Mouse (Mus musculus): ENCODE results near the gene Anapc7. TPM values are rescaled to one million over a fixed set of nuclear protein-coding genes. Genes with fewer than 3 reads are reported as not detected.
"Not testable (repeated sequence)": the region's sequence is repeated elsewhere in the genome, so short reads cannot be mapped to it uniquely, and the experiment has no call there.

Anapc7 gene
- polyA plus RNA-seq, 1 experiment from 2014 or later = 44.2 TPM

GRCm38 (mm10) chr5:122414351-122414750 lies 7.1 kb upstream of the Anapc7 start:
- WGBS = 90% methylated on average over 5 of the region's 5 CpGs
- no peak overlapping the region for H3K4me3 ChIP-seq
- no peaks in the 10 kb centered on the region for H3K4me1 ChIP-seq
- H3K36me3 ChIP-seq = peaks cover 13% of the 10 kb centered on the region; the same call in 1 of the 2 replicates
- H3K27me3 ChIP-seq (ENCODE audit: insufficient read depth, poor library complexity, severe bottlenecking) = no peaks in the 10 kb centered on the region
- no peaks in the 10 kb centered on the region for H3K9me3 ChIP-seq
- DNase-seq (ENCODE audit: low spot score) = no peak
- H3K27ac ChIP-seq = no peak overlapping the region

GRCm38 (mm10) chr5:122415465-122415864 lies 6.0 kb upstream of the Anapc7 start:
- WGBS = 85% methylated on average over 12 of the region's 12 CpGs
- H3K9me3 ChIP-seq = no peaks in the 10 kb centered on the region
- peaks cover 2% of the 10 kb centered on the region; the same call in 1 of the 2 replicates for H3K36me3 ChIP-seq
- H3K4me3 ChIP-seq = no peak overlapping the region
- no peak for DNase-seq (ENCODE audit: low spot score)
- H3K4me1 ChIP-seq = no peaks in the 10 kb centered on the region
- no peaks in the 10 kb centered on the region for H3K27me3 ChIP-seq (ENCODE audit: insufficient read depth, poor library complexity, severe bottlenecking)
- no peak overlapping the region for H3K27ac ChIP-seq

DNA sequence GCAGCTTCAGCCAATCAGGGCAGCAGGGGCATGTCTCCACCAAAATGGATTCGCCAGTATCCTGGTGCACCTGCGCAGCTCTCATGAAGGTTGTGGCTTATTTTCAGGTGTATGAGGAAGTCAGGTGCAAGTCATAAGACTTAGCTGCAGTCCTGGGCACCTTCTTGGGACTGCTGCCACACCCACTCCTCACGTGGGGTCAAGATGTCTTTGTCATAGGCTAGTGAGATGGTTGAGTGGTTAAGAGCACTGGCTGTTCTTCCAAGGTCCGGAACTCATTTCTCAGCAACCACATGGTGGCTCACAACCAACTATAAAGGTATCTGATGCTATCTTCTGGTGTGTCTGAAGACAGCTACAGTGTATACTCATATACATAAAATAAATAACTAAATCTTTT lies 817 bp upstream of the Anapc7 start:
- not testable (repeated sequence) for H3K9me3 ChIP-seq; H3K27me3 ChIP-seq (ENCODE audit: insufficient read depth, poor library complexity, severe bottlenecking); H3K27ac ChIP-seq; DNase-seq (ENCODE audit: low spot score); H3K4me3 ChIP-seq; H3K36me3 ChIP-seq
- 51% methylated on average over 4 of the region's 4 CpGs for WGBS
- peaks cover 16% of the 10 kb centered on the region for H3K4me1 ChIP-seq

GRCm38 (mm10) chr5:122422071-122422964 lies 825 bp downstream of the Anapc7 start:
- peak overlapping the region; percentile 90 for H3K27ac ChIP-seq
- under 1% methylated on average over 73 of the region's 73 CpGs for WGBS

GRCm38 (mm10) chr5:122423083-122423482 lies 1.6 kb downstream of the Anapc7 start:
- H3K9me3 ChIP-seq = no peaks in the 10 kb centered on the region
- no peak for DNase-seq (ENCODE audit: low spot score)
- 28% methylated on average over 15 of the region's 15 CpGs for WGBS
- peaks cover 16% of the 10 kb centered on the region for H3K4me1 ChIP-seq
- peak overlapping the region; percentile 90 for H3K27ac ChIP-seq
- H3K27me3 ChIP-seq (ENCODE audit: insufficient read depth, poor library complexity, severe bottlenecking) = no peaks in the 10 kb centered on the region
- H3K4me3 ChIP-seq = peak overlapping the region; percentile 90
- H3K36me3 ChIP-seq = peaks cover 16% of the 10 kb centered on the region

More at GRCm38 (mm10) chr5:122422071-122422964, 825 bp downstream of the Anapc7 start:
- Histone ChIP-seq H3K27me3 (ENCODE audit: insufficient read depth, poor library complexity, severe bottlenecking) (no peaks in the 10 kb centered on the region), H3K4me1 (peaks cover 16% of the 10 kb centered on the region), H3K4me3 (peak overlapping the region; percentile 90), H3K9me3 (no peaks in the 10 kb centered on the region), H3K36me3 (peaks cover 12% of the 10 kb centered on the region; the same call in 1 of the 2 replicates)
- DNase-seq (ENCODE audit: low spot score) = peak; percentile 95

GRCm38 (mm10) chr5:122425550-122425949 lies 4.1 kb downstream of the Anapc7 start:
- H3K4me3 ChIP-seq = no peak overlapping the region
- H3K27ac ChIP-seq = no peak overlapping the region
- 89% methylated on average over 2 of the region's 2 CpGs for WGBS
- no peaks in the 10 kb centered on the region for H3K9me3 ChIP-seq
- no peaks in the 10 kb centered on the region for H3K27me3 ChIP-seq (ENCODE audit: insufficient read depth, poor library complexity, severe bottlenecking)
- H3K36me3 ChIP-seq = peaks cover 40% of the 10 kb centered on the region
- peaks cover 16% of the 10 kb centered on the region for H3K4me1 ChIP-seq
- no peak for DNase-seq (ENCODE audit: low spot score)

DNA sequence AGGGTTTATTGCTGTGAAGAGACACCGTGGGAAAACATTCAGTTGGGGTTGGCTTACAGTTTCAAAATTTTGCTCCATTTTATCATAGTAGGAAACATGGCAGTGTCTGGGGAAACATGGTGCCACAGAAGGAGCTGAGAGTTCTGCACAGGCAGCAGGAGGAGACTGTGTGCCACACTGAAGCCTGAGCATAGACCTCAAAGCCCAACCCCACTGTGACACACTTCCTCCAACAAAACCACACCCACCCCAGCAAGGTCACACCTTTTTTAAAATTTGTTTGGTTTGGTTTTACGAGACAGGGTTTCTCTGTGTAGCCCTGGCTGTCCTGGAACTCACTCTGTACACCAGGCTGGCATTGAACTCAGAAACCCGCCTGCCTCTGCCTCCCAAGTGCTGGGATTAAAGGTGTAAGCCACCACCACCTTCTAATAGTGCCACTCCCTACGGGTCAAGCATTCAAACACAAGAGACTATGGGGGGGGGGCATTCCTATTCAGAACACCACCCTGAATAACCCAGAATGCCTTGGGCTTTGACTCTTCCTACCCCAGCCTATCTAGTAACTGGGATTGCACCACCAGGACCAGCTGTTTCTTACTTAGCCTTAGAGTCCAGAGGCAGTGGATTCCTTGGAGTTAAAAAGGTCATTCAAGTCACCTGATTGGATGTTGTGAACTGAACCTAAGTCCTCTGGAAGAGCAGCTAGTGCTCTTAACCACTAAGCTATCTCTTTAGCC lies 8.7 kb downstream of the Anapc7 start:
- no peak for DNase-seq (ENCODE audit: low spot score)
- Histone ChIP-seq H3K27me3 (ENCODE audit: insufficient read depth, poor library complexity, severe bottlenecking) (no peaks in the 10 kb centered on the region), H3K4me1 (no peaks in the 10 kb centered on the region), H3K9me3 (no peaks in the 10 kb centered on the region), H3K27ac (no peak overlapping the region), H3K4me3 (no peak overlapping the region), H3K36me3 (peaks cover 85% of the 10 kb centered on the region)
- WGBS = 96% methylated on average over 4 of the region's 4 CpGs

GRCm38 (mm10) chr5:122431221-122431620 lies 9.7 kb downstream of the Anapc7 start:
- Histone ChIP-seq H3K36me3 (peaks cover 91% of the 10 kb centered on the region), H3K9me3 (no peaks in the 10 kb centered on the region)
- WGBS = 89% methylated on average over 8 of the region's 8 CpGs

DNA sequence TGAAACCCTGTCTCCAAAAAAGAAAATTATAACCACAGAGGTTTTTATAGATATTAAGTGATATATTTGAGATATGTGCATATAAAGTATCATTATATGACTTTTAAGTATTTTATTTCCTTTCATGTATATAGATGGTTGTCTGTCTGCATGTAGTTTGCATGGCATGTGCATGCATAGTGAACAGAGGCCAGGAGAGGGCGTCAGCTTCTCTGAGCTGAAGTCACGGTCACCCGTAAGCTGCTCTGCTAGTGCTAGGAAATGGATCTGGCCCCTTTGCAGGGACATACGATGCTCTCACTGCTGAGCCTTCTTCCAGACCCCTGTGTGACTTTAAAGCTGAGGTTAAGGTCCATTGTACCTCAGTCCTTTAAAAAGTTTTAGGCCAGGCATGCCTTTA lies 13.0 kb downstream of the Anapc7 start:
- Histone ChIP-seq H3K4me3 (no peak overlapping the region), H3K27me3 (ENCODE audit: insufficient read depth, poor library complexity, severe bottlenecking) (no peaks in the 10 kb centered on the region), H3K36me3 (peaks cover 100% of the 10 kb centered on the region), H3K9me3 (no peaks in the 10 kb centered on the region), H3K27ac (no peak overlapping the region), H3K4me1 (0 out of 2 replicates have a peak, but pooled peaks cover 3% of the 10 kb centered on the region)
- WGBS = 79% methylated on average over 4 of the region's 4 CpGs
- no peak for DNase-seq (ENCODE audit: low spot score)

More at GRCm38 (mm10) chr5:122431221-122431620, 9.7 kb downstream of the Anapc7 start:
- H3K27me3 ChIP-seq (ENCODE audit: insufficient read depth, poor library complexity, severe bottlenecking) = no peaks in the 10 kb centered on the region
- DNase-seq (ENCODE audit: low spot score) = no peak
- H3K27ac ChIP-seq = no peak overlapping the region
- no peaks in the 10 kb centered on the region for H3K4me1 ChIP-seq
- no peak overlapping the region for H3K4me3 ChIP-seq

GRCm38 (mm10) chr5:122439400-122440094 lies 18.1 kb downstream of the Anapc7 start:
- DNase-seq (ENCODE audit: low spot score) = no peak
- Histone ChIP-seq H3K4me1 (0 out of 2 replicates have a peak, but pooled peaks cover 3% of the 10 kb centered on the region), H3K27me3 (ENCODE audit: insufficient read depth, poor library complexity, severe bottlenecking) (no peaks in the 10 kb centered on the region), H3K4me3 (no peak overlapping the region), H3K9me3 (no peaks in the 10 kb centered on the region), H3K36me3 (peaks cover 100% of the 10 kb centered on the region), H3K27ac (no peak overlapping the region)
- 87% methylated on average over 19 of the region's 19 CpGs for WGBS

DNA sequence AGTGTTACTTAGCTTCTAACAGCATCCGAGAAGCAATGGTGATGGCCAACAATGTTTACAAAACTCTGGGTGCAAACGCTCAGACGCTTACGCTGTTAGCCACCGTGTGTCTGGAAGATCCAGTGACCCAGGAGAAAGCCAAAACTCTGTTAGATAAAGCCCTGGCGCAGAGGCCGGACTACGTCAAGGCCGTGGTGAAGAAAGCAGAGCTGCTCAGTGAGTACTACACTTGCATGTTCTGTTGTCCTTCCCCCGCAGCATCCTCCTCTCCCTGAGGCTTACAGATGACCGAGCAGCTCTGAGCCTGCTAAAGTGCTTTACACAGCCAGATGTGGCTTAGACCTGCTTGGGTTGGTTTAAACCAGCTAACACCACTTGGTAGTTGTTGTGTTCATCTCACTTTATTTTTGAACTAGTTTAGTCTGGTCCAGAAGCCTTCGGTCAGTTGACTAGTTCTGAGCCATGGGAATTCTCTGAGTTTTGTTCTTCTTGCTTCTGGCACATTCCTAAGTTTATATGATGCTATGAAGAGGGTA lies 18.7 kb downstream of the Anapc7 start:
- H3K27me3 ChIP-seq (ENCODE audit: insufficient read depth, poor library complexity, severe bottlenecking) = no peaks in the 10 kb centered on the region
- H3K36me3 ChIP-seq = peaks cover 100% of the 10 kb centered on the region
- WGBS = 95% methylated on average over 12 of the region's 12 CpGs
- H3K4me1 ChIP-seq = 0 out of 2 replicates have a peak, but pooled peaks cover 3% of the 10 kb centered on the region
- H3K9me3 ChIP-seq = no peaks in the 10 kb centered on the region
- no peak overlapping the region for H3K4me3 ChIP-seq
- no peak overlapping the region for H3K27ac ChIP-seq
- DNase-seq (ENCODE audit: low spot score) = no peak

- 93% methylated on average over 10 of the region's 10 CpGs for WGBS
These were observed 23.0 kb downstream of the Anapc7 start for GRCm38 (mm10) chr5:122444492-122444891.

More at GRCm38 (mm10) chr5:122444492-122444891, 23.0 kb downstream of the Anapc7 start:
- no peak overlapping the region for H3K4me3 ChIP-seq
- H3K27me3 ChIP-seq (ENCODE audit: insufficient read depth, poor library complexity, severe bottlenecking) = no peaks in the 10 kb centered on the region
- no peak for DNase-seq (ENCODE audit: low spot score)
- peaks cover 79% of the 10 kb centered on the region for H3K36me3 ChIP-seq
- no peaks in the 10 kb centered on the region for H3K9me3 ChIP-seq
- no peaks in the 10 kb centered on the region for H3K4me1 ChIP-seq
- H3K27ac ChIP-seq = no peak overlapping the region
